Mouse (Mus musculus): ENCODE data around the gene Map4k4. TPM values are rescaled to one million over a fixed set of nuclear protein-coding genes. Genes with fewer than 3 reads are reported as not detected.

Gene Map4k4
- total RNA-seq, 1 experiment from 2014 or later = 363 TPM

- ATAC-seq (replicated peaks; ENCODE audit: insufficient number of reproducible peaks, low FRiP score, low TSS enrichment, poor library complexity, severe bottlenecking) = no peak
Measured at GRCm38 (mm10) chr1:40053071-40053470, 152.4 kb downstream of the Map4k4 start.

- no peak for ATAC-seq (replicated peaks; ENCODE audit: insufficient number of reproducible peaks, low FRiP score, low TSS enrichment, poor library complexity, severe bottlenecking)
Measured at GRCm38 (mm10) chr1:40055051-40055450, 154.3 kb downstream of the Map4k4 start.

GRCm38 (mm10) chr1:40055963-40056362 is 155.2 kb downstream of the Map4k4 start:
- ATAC-seq (replicated peaks; ENCODE audit: insufficient number of reproducible peaks, low FRiP score, low TSS enrichment, poor library complexity, severe bottlenecking) = no peak

- no peak for ATAC-seq (replicated peaks; ENCODE audit: insufficient number of reproducible peaks, low FRiP score, low TSS enrichment, poor library complexity, severe bottlenecking)
Measured at GRCm38 (mm10) chr1:40057351-40057750, 156.6 kb downstream of the Map4k4 start.

GRCm38 (mm10) chr1:40058013-40058412 is 157.3 kb downstream of the Map4k4 start:
- ATAC-seq (replicated peaks; ENCODE audit: insufficient number of reproducible peaks, low FRiP score, low TSS enrichment, poor library complexity, severe bottlenecking) = no peak

GRCm38 (mm10) chr1:40059122-40059774 is 158.5 kb downstream of the Map4k4 start:
- ATAC-seq (replicated peaks; ENCODE audit: insufficient number of reproducible peaks, low FRiP score, low TSS enrichment, poor library complexity, severe bottlenecking) = no peak

- no peak for ATAC-seq (replicated peaks; ENCODE audit: insufficient number of reproducible peaks, low FRiP score, low TSS enrichment, poor library complexity, severe bottlenecking)
Measured at GRCm38 (mm10) chr1:40061359-40061758, 160.6 kb downstream of the Map4k4 start.

- ATAC-seq (replicated peaks; ENCODE audit: insufficient number of reproducible peaks, low FRiP score, low TSS enrichment, poor library complexity, severe bottlenecking) = no peak
Measured at GRCm38 (mm10) chr1:40063409-40063808, 162.7 kb downstream of the Map4k4 start.

GRCm38 (mm10) chr1:40064508-40064907 is 163.8 kb downstream of the Map4k4 start:
- ATAC-seq (replicated peaks; ENCODE audit: insufficient number of reproducible peaks, low FRiP score, low TSS enrichment, poor library complexity, severe bottlenecking) = no peak

GRCm38 (mm10) chr1:40072558-40072957 is 171.8 kb downstream of the Map4k4 start:
- no peak for ATAC-seq (replicated peaks; ENCODE audit: insufficient number of reproducible peaks, low FRiP score, low TSS enrichment, poor library complexity, severe bottlenecking)

GRCm38 (mm10) chr1:40073779-40074178 is 173.1 kb downstream of the Map4k4 start, which contains the start of gene Il1r2:
Gene Il1r2 (plus strand): TSS chr1:40074079.
- ATAC-seq (replicated peaks; ENCODE audit: insufficient number of reproducible peaks, low FRiP score, low TSS enrichment, poor library complexity, severe bottlenecking) = no peak

Other genes starting within 250 kb of the Map4k4 start
- gene Creg2, start 249.4 kb upstream of the Map4k4 start, total RNA-seq (2017) = 0.19 to 0.38 TPM in 2 of 3 replicates, not detected in the other
- gene Rfx8, start 179.9 kb upstream of the Map4k4 start, total RNA-seq (2017) = 0.67 TPM in 1 of 3 replicates, not detected in the others
- not detected in 3 replicates for gene Gm3646, start 95.6 kb upstream of the Map4k4 start, total RNA-seq (2017)
- 1.9 to 14.1 TPM (median 8.8 TPM) in 3 replicates for gene Il1r2, start 173.2 kb downstream of the Map4k4 start, total RNA-seq (2017)